Mouse (Mus musculus): ENCODE results near the gene Olfr555. TPM values are rescaled to one million over a fixed set of nuclear protein-coding genes. Genes with fewer than 3 reads are reported as not detected.
"Not testable (repeated sequence)": the region's sequence is repeated elsewhere in the genome, so short reads cannot be mapped to it uniquely, and the experiment has no call there.

Gene Olfr555
- total RNA-seq (2021), result not detected

DNA sequence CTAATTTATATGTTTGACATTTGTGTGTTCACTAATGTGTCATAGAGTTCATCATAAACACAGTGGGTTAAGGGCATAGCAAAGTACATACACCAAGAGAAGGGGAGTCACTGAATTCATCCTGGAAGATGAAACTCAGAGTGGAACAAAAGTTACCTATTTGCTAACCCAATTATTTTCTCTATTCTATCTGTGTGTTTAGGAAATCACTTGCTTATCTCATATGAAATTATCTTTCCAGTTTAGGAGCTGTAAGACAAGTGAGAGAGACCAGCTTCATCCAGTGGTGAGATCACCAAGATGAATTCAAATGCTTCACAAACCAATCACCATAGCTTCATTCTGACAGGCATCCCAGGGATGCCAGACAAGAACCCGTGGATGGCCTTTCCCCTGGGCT lies at the start of gene Olfr555:
Gene Olfr555, plus strand, starts transcription at position 301 of the 400 bp plus-strand sequence.
- DNase-seq, result no peak

DNA sequence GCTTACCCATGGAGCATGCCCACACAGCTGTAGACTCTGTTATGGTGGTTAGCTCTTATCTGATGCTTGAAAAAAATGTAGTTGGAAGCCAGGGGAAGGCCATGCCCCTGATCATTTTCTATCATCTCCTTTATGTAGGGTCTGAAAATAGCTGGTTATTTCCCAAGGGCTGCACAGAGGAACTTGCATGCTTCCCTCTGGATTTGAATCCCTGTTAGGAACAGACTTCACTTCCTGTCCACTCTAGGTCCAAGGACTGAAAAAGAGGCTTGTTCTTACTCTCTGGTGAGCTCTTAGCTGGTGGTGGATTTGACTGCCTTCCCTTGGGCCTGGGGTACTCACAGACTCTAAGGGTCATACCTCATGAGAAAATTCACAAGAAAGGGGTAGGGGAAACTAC lies 40.5 kb upstream of the Olfr555 start, which contains the start of gene Olfr553:
Gene Olfr553, minus strand, starts transcription at position 101 of the 400 bp plus-strand sequence.
- DNase-seq, result no peak

DNA sequence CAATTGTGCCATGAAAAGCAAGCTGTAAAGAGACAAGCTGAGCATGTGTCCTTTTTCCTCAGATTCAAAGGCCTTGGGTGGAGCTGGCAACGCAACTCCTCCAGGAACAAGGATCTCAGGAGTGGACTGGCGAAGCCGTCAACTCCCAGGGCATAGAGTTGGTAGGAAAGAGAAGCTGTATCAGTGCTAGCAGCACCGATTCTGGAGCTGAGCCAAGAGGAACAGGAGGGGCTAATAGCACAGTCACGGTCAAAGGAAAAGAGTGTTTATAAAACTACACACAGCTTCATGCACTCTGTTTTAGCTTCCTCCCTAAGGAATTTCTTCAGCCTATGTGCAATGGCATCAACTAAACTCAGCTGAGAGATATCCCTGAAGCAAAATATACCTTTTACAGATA lies 39.0 kb upstream of the Olfr555 start:
- DNase-seq, result no peak

DNA sequence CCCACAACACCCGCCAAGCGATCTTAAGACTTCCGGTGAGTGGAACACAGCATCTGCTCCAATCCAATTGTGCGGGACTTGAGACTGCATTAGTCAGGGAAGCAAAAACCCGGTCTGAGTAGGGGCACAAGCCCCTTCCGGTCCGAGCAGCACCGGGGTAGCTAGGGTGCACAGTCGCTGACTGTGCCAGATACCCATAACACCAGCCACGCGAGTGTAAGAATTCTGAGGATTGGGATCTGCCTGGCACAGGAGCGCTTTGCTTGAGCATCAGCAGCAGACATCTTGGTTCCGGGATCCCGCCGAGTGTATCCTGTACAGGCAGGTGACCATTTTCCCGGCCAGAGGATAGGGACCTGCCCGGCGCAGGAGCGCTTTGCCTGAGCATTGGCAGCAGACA lies 38.3 kb upstream of the Olfr555 start:
- not testable (repeated sequence) for DNase-seq

DNA sequence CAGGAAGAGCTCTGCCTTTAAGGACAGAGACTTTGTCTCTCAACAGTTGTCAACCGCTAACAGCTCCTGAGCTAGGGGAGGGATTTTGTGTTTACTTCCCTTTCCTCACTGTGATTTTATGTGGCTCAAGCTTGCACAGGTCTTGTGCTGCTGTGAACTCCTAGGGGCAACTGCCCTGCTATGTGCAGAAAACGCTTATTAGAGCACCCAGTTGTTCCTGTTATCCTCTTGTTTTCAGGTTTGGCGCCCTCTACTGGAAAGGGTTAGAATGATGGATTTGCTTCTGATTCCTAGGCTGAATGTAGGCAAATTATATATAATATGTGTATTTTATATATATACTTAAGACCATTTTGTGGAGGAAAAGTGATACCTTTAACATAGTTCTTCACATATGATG lies 22.0 kb upstream of the Olfr555 start:
- peak in 1 of 2 experiments; percentile 2 for DNase-seq

DNA sequence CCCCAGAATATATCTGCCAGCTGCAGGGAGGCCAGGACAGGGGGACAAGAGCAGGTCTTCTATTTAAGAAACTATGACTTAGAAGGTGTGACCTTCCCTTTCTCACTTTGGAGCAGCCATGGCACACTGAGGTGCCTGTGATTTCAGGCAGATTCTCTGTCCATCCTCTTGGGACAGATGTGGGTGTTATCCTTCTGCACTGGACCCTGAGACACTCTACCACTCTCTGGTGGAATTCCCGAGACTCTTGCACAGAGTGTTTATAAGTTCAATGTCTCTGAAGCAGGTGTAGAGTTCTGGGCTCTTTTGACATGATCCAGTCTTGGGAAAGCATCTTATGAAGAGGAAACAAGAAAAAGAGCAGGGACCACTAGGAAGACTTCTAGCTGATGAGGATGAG lies 20.5 kb upstream of the Olfr555 start, which contains the start of gene Olfr554:
Gene Olfr554, plus strand, starts transcription at position 301 of the 400 bp plus-strand sequence.
- DNase-seq, result no peak

DNA sequence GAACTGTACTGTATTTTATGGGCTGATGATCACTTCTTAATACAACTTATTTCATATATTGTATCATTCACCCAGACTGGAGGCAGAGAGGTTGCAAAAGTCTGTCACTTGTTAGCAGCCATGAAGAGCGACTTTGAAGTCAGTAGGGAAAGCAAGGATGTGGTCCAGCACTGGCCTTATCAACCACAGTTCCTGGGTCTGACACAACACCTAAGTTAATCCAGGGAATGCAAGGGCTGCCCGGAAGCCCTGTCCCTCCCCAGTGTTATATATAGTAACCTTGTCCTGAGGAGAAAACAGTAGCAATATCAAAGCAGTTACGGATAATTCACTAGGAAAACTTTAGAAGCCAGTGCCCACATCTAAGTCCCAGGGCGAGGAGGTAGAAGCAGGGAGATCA lies 13.7 kb upstream of the Olfr555 start:
- DNase-seq, result not testable (repeated sequence)

DNA sequence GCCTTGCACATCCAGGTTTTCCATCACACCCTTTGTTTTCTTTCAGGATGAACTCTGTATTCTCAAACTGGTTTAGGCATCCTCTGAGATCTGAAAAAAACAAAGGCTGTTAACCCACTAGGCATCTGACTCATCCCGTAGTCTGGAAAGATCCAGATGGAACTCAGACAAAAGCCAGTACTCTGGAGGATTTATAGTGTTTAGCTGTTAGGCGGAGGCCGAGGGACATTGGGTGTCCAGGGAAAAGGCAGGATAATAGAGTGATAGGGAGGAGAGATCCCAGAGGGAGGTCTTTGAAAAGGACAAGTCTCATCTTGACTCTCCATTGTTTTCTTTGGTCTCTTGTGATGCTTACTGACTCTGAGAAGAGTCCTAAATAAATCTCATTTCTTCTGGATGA lies 6.0 kb downstream of the Olfr555 start, which contains the start of gene Olfr556:
Gene Olfr556, plus strand, starts transcription at position 301 of the 400 bp plus-strand sequence.
- no peak for DNase-seq

DNA sequence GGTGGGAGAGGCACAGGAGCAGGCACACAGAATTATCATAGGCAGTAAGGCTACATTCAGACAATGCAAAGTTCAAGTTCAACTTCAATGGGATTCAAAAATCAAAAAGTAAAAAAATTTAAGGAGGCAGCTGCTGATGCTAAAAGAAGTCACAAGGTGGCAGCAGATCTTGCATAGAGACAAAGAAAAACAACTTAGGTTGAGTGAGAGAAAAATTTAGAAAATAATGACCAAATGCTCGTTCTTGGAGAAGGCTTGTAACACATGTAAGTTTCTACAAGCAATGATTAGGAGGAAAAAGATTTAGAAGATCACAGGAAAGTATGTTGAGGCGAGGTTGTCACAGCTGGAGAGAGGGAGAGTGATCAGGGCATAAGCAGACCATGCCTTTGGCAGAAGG lies 6.8 kb downstream of the Olfr555 start:
- no peak for DNase-seq

DNA sequence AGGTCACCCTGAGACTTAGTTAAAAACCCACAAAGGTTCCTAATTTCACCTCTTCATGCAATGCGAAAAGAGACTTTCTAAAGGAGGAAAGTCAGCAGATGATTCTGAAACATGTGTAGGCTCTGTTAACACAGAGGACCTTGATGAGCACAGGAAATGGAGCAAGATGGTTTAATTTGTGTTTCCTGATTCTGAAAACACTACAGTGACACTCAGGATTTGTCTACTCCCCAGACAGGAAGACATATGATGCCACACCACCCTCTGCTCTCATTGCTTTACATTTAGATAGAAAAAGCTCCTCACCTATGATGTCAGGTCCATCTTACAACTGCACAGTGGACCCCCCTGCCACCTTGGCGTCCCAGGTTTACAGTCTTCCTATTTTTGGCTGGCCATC lies 17.6 kb downstream of the Olfr555 start:
- no peak for DNase-seq

DNA sequence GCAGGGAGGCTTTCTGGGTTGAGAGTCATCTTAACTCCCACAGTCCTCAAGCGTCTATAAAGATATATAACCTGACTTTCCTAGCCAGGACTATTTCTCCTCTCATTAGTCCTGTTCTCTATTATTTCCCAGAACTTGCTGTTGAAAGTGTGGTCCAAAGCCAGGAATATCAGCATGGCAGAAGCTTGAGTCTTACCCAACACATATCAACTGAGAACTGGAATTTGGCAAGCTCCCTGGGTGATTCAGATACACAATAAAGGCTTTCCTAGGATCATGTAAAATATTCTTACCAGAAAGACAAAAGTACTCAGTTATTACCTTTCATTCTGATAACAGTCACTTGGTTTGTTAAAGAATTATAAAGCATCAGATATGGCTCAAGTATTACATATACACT lies 23.3 kb downstream of the Olfr555 start:
- DNase-seq, result no peak

DNA sequence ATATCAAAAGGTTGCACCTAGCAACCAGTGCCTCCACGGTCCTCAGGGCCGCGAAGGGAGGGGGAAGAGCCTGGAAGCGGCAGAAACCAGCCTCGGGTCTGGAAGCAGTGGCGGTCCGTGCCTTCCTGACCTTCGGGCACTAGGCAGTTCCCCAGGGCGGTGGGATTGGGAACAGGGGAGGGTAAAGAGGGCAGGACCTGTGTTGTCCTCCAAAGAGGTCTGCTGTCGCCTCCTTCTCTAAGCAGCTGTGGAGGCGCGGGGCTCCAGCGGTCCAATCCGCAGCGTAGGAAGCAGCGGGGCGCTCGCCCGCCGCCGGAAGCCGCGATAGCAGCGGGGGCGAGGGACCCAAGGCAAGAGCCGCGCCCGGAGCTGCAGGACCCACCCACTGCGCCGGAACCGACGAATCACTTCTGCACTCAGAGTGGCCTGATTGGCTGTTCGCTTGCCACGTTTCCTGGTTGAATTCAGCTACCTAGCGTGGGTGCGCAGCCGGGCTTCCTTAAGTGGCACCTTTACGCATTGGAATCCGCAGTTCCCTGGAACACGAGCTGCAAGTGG lies 28.4 kb downstream of the Olfr555 start, which contains the start of gene Trim68:
Gene Trim68, minus strand, starts transcription at position 384 of the 558 bp plus-strand sequence.
- DNase-seq, result peak; percentile 84 to 87

DNA sequence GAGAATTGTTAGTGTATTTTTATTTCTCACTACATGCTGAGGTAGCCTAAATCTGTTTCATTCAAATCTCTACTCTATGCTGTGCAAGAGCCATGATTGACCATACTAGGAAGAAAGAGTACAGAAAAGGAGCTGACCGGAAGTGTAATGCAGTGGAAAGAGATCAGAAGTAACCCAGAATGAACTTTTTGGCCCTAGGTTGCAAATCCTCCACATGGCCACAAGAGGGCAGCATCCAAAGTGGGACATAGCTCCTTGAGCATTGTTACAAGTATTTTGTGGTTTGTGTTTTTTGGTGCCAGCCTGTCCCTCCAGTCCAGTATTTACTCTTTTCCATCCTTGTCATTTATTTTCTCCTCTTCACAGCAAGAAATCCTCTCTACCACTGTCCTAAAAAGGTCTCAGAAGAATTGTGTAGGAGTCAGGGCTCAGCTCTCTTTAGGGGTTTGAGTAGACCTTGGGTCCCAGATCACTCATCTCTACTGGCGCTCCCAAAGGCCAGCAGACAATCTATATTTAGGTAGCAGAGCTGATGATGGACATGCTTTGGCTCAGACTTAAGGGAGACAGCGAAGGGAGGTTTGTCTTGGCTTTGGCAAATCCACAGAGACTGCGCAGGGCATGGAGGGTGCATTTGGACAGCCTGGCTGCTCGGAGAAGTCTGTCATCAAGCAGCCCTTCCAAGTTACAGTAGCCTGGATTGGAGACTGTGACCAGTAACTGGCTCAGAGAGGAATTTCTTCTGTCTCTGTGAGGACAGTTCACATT lies 36.9 kb downstream of the Olfr555 start, which contains the start of gene Olfr557:
Gene Olfr557, plus strand, starts transcription at position 553 of the 768 bp plus-strand sequence.
- DNase-seq, result peak in 1 of 2 experiments; percentile 3

DNA sequence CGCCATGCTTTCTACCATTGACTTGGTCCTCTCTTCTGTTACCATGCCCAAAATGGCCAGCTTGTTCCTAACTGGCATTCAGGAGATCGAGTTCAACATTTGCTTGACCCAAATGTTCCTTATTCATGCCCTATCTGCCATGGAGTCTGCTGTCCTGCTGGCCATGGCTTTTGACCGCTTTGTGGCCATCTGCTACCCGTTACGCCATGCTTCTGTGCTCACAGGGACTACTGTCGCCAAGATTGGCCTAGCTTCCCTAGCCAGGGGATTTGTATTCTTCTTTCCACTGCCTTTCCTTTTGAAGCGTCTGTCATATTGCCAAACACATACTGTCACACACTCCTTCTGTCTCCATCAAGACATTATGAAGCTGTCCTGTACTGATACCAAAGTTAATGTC lies 39.8 kb downstream of the Olfr555 start:
- no peak for DNase-seq

DNA sequence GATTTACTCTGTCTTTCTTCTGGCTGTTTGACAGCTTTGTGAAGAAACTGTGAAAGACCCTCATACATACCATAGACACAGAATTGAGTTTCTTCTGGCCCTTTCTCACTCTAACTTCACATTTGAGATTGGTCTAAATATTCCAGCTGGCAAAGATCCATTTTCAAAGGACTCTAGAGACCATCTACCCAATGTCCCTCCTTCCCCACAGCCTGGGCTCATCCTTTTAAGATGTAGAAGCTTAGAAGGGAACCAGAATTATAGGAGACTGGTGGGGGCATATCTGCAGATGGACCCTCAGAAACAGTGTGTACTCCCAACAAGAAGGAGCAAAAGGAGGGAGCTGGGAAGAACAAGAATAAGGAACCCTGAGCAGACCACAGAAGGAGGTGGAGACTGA lies 43.3 kb downstream of the Olfr555 start, which contains the start of gene Olfr558:
Gene Olfr558, plus strand, starts transcription at position 301 of the 400 bp plus-strand sequence.
- DNase-seq, result no peak

Other genes with a start within 250 kb of the Olfr555 start
- 10 to 100 TPM in 1 of 2 experiments, 1 to 10 TPM in 1; 9.8 to 11.4 TPM for gene Rrm1, start 217.1 kb upstream of the Olfr555 start, total RNA-seq (2021)
- gene Olfr543, start 177.1 kb upstream of the Olfr555 start, total RNA-seq (2021), result not detected
- gene Olfr544, start 170.5 kb upstream of the Olfr555 start, total RNA-seq (2021), result not detected
- not detected for gene Olfr545, start 159.2 kb upstream of the Olfr555 start, total RNA-seq (2021)
- gene Olfr547, start 124.1 kb upstream of the Olfr555 start, total RNA-seq (2021), result not detected
- gene Olfr548-ps1, start 117.9 kb upstream of the Olfr555 start, total RNA-seq (2021), result not detected
- gene Olfr549, start 109.0 kb upstream of the Olfr555 start, total RNA-seq (2021), result not detected
- gene Trim21, start 93.3 kb upstream of the Olfr555 start, total RNA-seq (2021), result 1 to 10 TPM; 2.7 to 3.1 TPM
- gene Olfr550, start 87.4 kb upstream of the Olfr555 start, total RNA-seq (2021), result 1 to 10 TPM; 2.1 to 3.0 TPM
- gene Olfr551, start 66.9 kb upstream of the Olfr555 start, total RNA-seq (2021), result not detected
- under 1 TPM in 1 of 2 experiments, not detected in 1; 0.15 TPM for gene Olfr552, start 61.1 kb upstream of the Olfr555 start, total RNA-seq (2021)
- gene Olfr553, start 40.6 kb upstream of the Olfr555 start, total RNA-seq (2021), result not detected
- gene Olfr554, start 20.4 kb upstream of the Olfr555 start, total RNA-seq (2021), result not detected
- gene Olfr556, start 6.1 kb downstream of the Olfr555 start, total RNA-seq (2021), result under 1 TPM in 1 of 2 experiments, not detected in 1; 0.25 TPM
- 1 to 10 TPM; 7.1 to 8.4 TPM for gene Trim68, start 28.5 kb downstream of the Olfr555 start, total RNA-seq (2021)
- under 1 TPM in 1 of 2 experiments, not detected in 1; 0.56 TPM for gene Olfr557, start 37.1 kb downstream of the Olfr555 start, total RNA-seq (2021)
- under 1 TPM; 0.47 to 0.51 TPM for gene Olfr558, start 43.4 kb downstream of the Olfr555 start, total RNA-seq (2021)
- not detected for gene Olfr33, start 60.2 kb downstream of the Olfr555 start, total RNA-seq (2021)
- gene Olfr559, start 68.7 kb downstream of the Olfr555 start, total RNA-seq (2021), result not detected
- gene Olfr560, start 100.5 kb downstream of the Olfr555 start, total RNA-seq (2021), result not detected
- under 1 TPM; 0.17 to 0.30 TPM for gene Olfr78, start 100.6 kb downstream of the Olfr555 start, total RNA-seq (2021)
- gene Olfr561, start 112.4 kb downstream of the Olfr555 start, total RNA-seq (2021), result not detected
- not detected for gene Olfr564, start 144.7 kb downstream of the Olfr555 start, total RNA-seq (2021)
- gene Olfr566, start 199.9 kb downstream of the Olfr555 start, total RNA-seq (2021), result not detected
- not detected for gene Olfr568, start 218.3 kb downstream of the Olfr555 start, total RNA-seq (2021)
- gene Olfr569, start 232.1 kb downstream of the Olfr555 start, total RNA-seq (2021), result not detected
- gene Olfr570, start 235.8 kb downstream of the Olfr555 start, total RNA-seq (2021), result not detected